Mouse (Mus musculus) limb, embryonic 10.5 days (tissue): ENCODE measurements around the gene Ankle1. TPM values are rescaled to one million over a fixed set of nuclear protein-coding genes. Genes with fewer than 3 reads are reported as not detected.
A peak's percentile ranks its signal among the peaks of the same experiment; 100 is the strongest.

ENCODE experiments used
- DNase-seq: peaks from one replicate; pipeline ENCODE4 v3.0.0-alpha.2; 2017; ENCODE audit warnings: low spot score
- H3K27ac ChIP-seq: fragments of 300-500 bp; sonication (generic); 2 replicates; pipeline ENCODE4 v1.5.1; 2016; ENCODE audit warnings: mild to moderate bottlenecking
- H3K27me3 ChIP-seq: fragments of 300-500 bp; sonication (generic); 2 replicates; pipeline ENCODE4 v1.6.1; 2016; ENCODE audit warnings: low read depth, mild to moderate bottlenecking; ENCODE audit not compliant: poor library complexity, severe bottlenecking
- H3K36me3 ChIP-seq: fragments of 300-500 bp; sonication (generic); 2 replicates; pipeline ENCODE4 v1.6.1; 2016; ENCODE audit warnings: mild to moderate bottlenecking, moderate library complexity
- H3K4me1 ChIP-seq: fragments of 300-500 bp; sonication (generic); 2 replicates; pipeline ENCODE4 v1.6.1; 2016
- H3K4me3 ChIP-seq: fragments of 300-500 bp; sonication (generic); 2 replicates; pipeline ENCODE4 v1.5.1; 2016; ENCODE audit warnings: mild to moderate bottlenecking, moderate library complexity
- H3K9me3 ChIP-seq: fragments of 300-500 bp; sonication (generic); replicated peaks from 2 replicates; pipeline ENCODE4 v1.6.1; 2016; ENCODE audit warnings: mild to moderate bottlenecking
- WGBS: fragments of 180-500 bp; shearing (Covaris S2); methylation state at CpG from one replicate; pipeline ENCODE4 v1.1.7; 2016; 5-methylcytosine and 5-hydroxymethylcytosine counted together
- polyA plus RNA-seq: library from polyadenylated mRNA; unstranded; fragments of >200 nt; fragmentation: Nextera tagmentation; extraction: Ambion mirVana; gene quantifications from 2 replicates; pipeline ENCODE4 v1.2.1, GENCODE M21; 2016

Gene Ankle1
- polyA plus RNA-seq, 1 experiment from 2014 or later: 38.4 TPM

DNA sequence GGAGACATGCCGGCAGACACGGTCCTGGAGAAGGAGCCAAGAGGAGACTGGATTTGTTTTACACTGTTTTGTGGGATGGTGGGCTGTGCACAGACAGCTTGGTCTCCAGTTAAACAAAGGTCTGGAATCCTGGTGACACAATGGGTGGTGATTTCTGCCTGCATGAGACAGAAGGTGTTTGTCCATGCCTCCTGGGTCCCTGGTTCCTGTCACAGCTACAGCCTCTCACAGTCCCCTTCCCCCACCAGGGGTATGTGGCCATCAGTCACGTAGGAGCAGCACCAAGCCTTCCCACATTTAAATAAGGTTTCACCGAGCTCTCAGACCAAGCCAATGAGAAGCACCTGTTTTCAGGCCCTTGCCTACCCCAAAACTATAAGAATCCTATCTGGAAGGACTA, 45.5 kb downstream of the Ankle1 start:
- DNase-seq: no peak
- WGBS: 63% methylated on average over 4 of the region's 4 CpGs
- no peaks in the 10 kb centered on the region; the same call in 1 of the 2 replicates for H3K36me3 ChIP-seq
- H3K27ac ChIP-seq: no peak overlapping the region
- peaks cover 12% of the 10 kb centered on the region; the same call in 1 of the 2 replicates for H3K4me1 ChIP-seq
- H3K4me3 ChIP-seq: no peak overlapping the region
- no peaks in the 10 kb centered on the region for H3K9me3 ChIP-seq
- 0 out of 2 replicates have a peak, but pooled peaks cover 4% of the 10 kb centered on the region for H3K27me3 ChIP-seq

DNA sequence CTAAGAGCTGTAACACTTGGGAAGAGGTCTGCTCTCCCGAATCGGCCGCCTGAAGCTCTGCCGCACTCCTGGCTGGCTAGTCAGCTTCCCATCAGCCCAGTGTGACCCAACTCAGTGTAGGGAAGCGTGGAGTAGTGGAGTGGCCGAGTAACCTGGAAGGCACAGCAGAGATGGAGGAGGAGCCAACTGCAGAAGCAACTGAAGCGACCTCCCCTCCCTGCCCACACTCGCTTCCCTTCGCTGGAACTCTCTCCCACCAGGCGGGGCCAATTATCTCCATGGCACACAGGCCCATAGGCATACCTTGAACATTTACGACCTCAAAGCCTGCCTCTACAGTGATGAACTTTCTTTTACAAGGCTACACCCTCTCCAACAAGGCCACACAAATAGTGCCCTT, 46.0 kb downstream of the Ankle1 start:
- Histone ChIP-seq H3K4me1 (peaks cover 14% of the 10 kb centered on the region), H3K4me3 (no peak overlapping the region), H3K27me3 (peaks cover 6% of the 10 kb centered on the region; the same call in 1 of the 2 replicates), H3K9me3 (no peaks in the 10 kb centered on the region), H3K27ac (no peak overlapping the region), H3K36me3 (peaks cover 2% of the 10 kb centered on the region)
- WGBS: 40% methylated on average over 11 of the region's 11 CpGs
- DNase-seq: no peak

DNA sequence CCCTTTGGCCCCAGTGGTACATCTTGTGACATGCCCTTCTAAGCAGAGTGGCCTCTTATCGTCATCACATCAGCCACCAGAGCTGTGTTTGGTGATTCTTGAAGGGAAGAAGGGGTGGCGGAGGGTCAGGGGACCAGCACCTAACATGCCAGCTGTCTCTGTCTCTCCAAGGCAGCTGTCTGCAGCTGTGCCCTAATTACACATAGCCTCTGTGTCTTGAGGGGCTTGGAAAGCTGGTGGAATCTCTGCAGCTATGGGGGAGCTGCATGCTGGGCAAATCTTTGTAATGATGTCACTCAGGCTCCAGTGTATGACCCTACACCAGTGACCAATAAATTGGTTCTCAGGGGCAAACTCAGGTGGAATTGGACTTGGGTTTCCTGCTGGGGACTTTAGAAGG, 46.9 kb downstream of the Ankle1 start:
- peaks cover 11% of the 10 kb centered on the region for H3K36me3 ChIP-seq
- 75% methylated on average over 2 of the region's 2 CpGs for WGBS
- no peak overlapping the region for H3K27ac ChIP-seq
- peaks cover 17% of the 10 kb centered on the region for H3K4me1 ChIP-seq
- H3K9me3 ChIP-seq: no peaks in the 10 kb centered on the region
- no peak overlapping the region for H3K4me3 ChIP-seq
- peak; percentile 22 for DNase-seq
- peaks cover 12% of the 10 kb centered on the region; the same call in 1 of the 2 replicates for H3K27me3 ChIP-seq

DNA sequence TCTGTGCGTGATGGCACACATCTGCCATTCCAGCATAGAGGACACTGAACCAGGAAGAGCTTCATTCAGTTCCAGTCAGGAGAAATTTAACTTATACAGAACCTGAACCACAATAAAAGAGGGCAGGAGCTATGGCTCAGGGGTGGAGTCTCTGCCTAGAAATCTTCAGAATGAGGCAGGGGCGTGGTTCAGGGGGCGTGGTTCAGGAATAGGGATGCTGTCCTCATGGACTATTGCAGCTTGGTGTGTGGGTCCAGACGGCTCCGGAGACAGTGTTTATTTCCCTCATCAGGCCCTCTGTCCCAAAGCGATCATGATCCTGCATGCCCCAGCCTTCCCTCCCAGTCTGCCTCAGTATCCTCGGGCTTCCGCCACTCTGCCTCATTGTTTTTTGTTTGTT, 48.9 kb downstream of the Ankle1 start:
- peaks cover 17% of the 10 kb centered on the region for H3K4me1 ChIP-seq
- 81% methylated on average over 8 of the region's 8 CpGs for WGBS
- H3K9me3 ChIP-seq: no peaks in the 10 kb centered on the region
- DNase-seq: no peak
- H3K36me3 ChIP-seq: peaks cover 31% of the 10 kb centered on the region
- H3K27ac ChIP-seq: no peak overlapping the region
- H3K27me3 ChIP-seq: peaks cover 12% of the 10 kb centered on the region; the same call in 1 of the 2 replicates
- H3K4me3 ChIP-seq: no peak overlapping the region

DNA sequence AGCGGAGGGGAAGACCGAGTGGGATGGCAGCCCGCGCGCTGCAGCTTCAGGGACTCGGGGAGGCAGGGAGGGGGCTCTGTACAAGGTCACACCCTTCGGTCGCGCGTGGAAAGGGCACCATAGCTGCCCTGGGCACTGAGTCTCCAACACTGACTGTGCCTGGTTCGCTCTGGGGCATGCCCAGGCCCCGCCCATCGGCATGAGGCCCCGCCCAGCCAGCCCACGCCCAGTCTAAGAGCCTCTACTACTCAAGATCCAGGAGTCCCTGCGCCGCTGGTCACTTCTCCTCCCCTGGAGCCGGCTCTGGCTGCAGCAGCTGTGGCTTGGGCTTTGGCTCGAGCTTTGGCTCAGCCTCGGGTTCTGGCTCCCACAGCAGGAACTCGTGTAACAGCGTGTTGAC, 51.1 kb downstream of the Ankle1 start:
- no peak overlapping the region for H3K27ac ChIP-seq
- H3K4me3 ChIP-seq: no peak overlapping the region
- WGBS: 37% methylated on average over 22 of the region's 22 CpGs
- H3K36me3 ChIP-seq: peaks cover 51% of the 10 kb centered on the region
- DNase-seq: peak; percentile 31
- H3K4me1 ChIP-seq: peaks cover 18% of the 10 kb centered on the region
- peaks cover 21% of the 10 kb centered on the region for H3K27me3 ChIP-seq
- H3K9me3 ChIP-seq: no peaks in the 10 kb centered on the region

DNA sequence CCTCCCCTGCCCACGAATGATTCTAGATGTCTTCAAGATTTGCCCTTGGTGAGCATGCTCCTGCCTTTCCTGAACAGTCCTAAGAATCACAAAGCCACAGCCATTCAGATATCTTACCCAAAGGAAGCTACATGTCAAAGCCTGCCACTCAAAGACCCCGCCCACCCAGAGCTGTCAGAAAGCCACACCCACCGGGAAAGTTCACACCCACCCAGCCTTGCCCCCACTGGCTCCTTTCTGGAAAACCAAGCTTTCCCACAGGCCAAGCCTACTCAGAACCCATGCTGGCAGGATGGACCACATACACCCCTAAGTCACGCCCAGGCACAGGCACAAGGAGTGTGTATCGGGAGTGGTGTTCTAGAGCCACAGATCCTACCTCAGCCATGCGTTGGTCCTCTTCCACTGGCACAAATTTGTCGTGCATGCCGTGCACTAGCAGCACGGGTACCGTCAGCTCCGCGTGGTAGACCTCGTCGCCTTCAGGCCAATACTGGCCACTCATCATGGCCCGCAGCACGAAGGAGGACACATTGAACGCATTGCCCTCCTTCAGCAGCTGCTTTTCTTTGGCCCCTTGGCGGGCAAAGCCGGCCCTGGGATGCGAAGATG, 52.0 kb downstream of the Ankle1 start:
- Histone ChIP-seq H3K27ac (no peak overlapping the region), H3K4me3 (no peak overlapping the region), H3K9me3 (no peaks in the 10 kb centered on the region), H3K4me1 (peaks cover 26% of the 10 kb centered on the region), H3K36me3 (peaks cover 51% of the 10 kb centered on the region), H3K27me3 (peaks cover 28% of the 10 kb centered on the region)
- peak; percentile 26 for DNase-seq
- WGBS: 80% methylated on average over 20 of the region's 20 CpGs

Other genes with a start within 250 kb of the Ankle1 start
- gene Myo9b, start 133.3 kb upstream of the Ankle1 start, polyA plus RNA-seq: 29.3 and 35.4 TPM in 2 replicates
- gene Haus8, start 133.1 kb upstream of the Ankle1 start, polyA plus RNA-seq: 69.3 and 70.7 TPM in 2 replicates
- gene Use1, start 39.2 kb upstream of the Ankle1 start, polyA plus RNA-seq: 92.4 and 95.0 TPM in 2 replicates
- 4.3 and 5.4 TPM in 2 replicates for gene Ocel1, start 34.7 kb upstream of the Ankle1 start, polyA plus RNA-seq
- gene Nr2f6, start 24.1 kb upstream of the Ankle1 start, polyA plus RNA-seq: 77.4 and 87.2 TPM in 2 replicates
- 6.6 and 6.9 TPM in 2 replicates for gene Ushbp1, start 10.2 kb upstream of the Ankle1 start, polyA plus RNA-seq
- gene Babam1, start 9.1 kb upstream of the Ankle1 start, polyA plus RNA-seq: 123 and 131 TPM in 2 replicates
- gene Abhd8, start 57.6 kb downstream of the Ankle1 start, polyA plus RNA-seq: 61.5 and 75.1 TPM in 2 replicates
- gene Mrpl34, start 58.9 kb downstream of the Ankle1 start, polyA plus RNA-seq: 231 and 263 TPM in 2 replicates
- 130 and 138 TPM in 2 replicates for gene Dda1, start 63.2 kb downstream of the Ankle1 start, polyA plus RNA-seq
- gene Ano8, start 80.0 kb downstream of the Ankle1 start, polyA plus RNA-seq: 2.7 and 3.5 TPM in 2 replicates
- gene Gtpbp3, start 82.1 kb downstream of the Ankle1 start, polyA plus RNA-seq: 26.8 and 28.2 TPM in 2 replicates
- 74.6 and 77.7 TPM in 2 replicates for gene Plvap, start 105.7 kb downstream of the Ankle1 start, polyA plus RNA-seq
- gene Ccdc194, start 119.7 kb downstream of the Ankle1 start, polyA plus RNA-seq: 0.65 and 0.78 TPM in 2 replicates
- 5.6 TPM in 2 replicates for gene Bst2, start 131.4 kb downstream of the Ankle1 start, polyA plus RNA-seq
- 76.2 and 77.5 TPM in 2 replicates for gene Mvb12a, start 136.9 kb downstream of the Ankle1 start, polyA plus RNA-seq
- gene Tmem221, start 152.9 kb downstream of the Ankle1 start, polyA plus RNA-seq: 0.29 and 0.45 TPM in 2 replicates
- not detected in 2 replicates for gene Nxnl1, start 160.6 kb downstream of the Ankle1 start, polyA plus RNA-seq
- 21.3 and 28.8 TPM in 2 replicates for gene Slc27a1, start 162.9 kb downstream of the Ankle1 start, polyA plus RNA-seq
- gene Pgls, start 186.2 kb downstream of the Ankle1 start, polyA plus RNA-seq: 241 and 263 TPM in 2 replicates
- 2.8 and 4.0 TPM in 2 replicates for gene Fam129c, start 191.6 kb downstream of the Ankle1 start, polyA plus RNA-seq
- gene Colgalt1, start 205.0 kb downstream of the Ankle1 start, polyA plus RNA-seq: 49.0 and 53.6 TPM in 2 replicates